Mouse (Mus musculus) embryo, embryonic 11.5 days (tissue): ENCODE data around the gene Btbd35f18.
"Not testable (repeated sequence)": the region's sequence is repeated elsewhere in the genome, so short reads cannot be mapped to it uniquely, and the experiment has no call there.

Experiments
- DNase-seq: peaks from one replicate; pipeline ENCODE4 v3.0.0-alpha.2; 2012; ENCODE audit warnings: low read depth, low spot score

Btbd35f18 gene

DNA sequence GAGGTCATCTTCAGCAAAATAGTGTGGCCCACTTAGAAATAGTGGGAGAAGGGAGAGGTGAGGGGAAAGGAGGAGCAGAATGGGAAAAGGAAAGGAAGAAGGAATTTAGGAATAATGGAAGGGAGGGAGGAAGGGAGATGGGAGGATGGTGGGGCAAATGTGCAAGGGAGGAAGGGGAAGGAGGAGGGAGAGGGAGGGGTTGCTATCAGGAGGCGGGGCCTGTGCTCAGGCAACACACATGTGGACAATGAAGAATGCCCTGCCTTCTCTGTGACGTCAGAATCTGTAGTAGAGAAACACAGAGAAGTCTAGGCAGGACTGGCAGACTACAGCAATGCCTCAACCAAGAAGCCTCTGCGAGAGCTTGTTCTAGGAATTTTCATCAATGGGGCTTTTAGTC is at the start of gene Btbd35f18:
Btbd35f18 (plus strand) TSS at position 301 of the 400 bp plus-strand sequence.
- DNase-seq, result not testable (repeated sequence)
